Mouse (Mus musculus) CD8-positive naive resting alpha-beta T cell, adult 2 months (primary cell): ENCODE data around the gene Suds3.

Experiments used
- DNase-seq, 2 experiments: peaks; one replicate each; pipeline ENCODE4 v3.0.0; 2022; ENCODE audit warnings: low read depth in 2 of 2, low spot score in 2 of 2

The Suds3 gene

GRCm38 (mm10) chr5:117114581-117115192 is 1.2 kb downstream of the Suds3 start:
- DNase-seq = peak; percentile 15 to 26

GRCm38 (mm10) chr5:117113330-117113729 is 2.6 kb downstream of the Suds3 start:
- DNase-seq = peak; percentile 20 to 35

GRCm38 (mm10) chr5:117111774-117112112 is 4.2 kb downstream of the Suds3 start:
- peak in 1 of 2 experiments; percentile 5 for DNase-seq

GRCm38 (mm10) chr5:117111064-117111773 is 4.7 kb downstream of the Suds3 start:
- DNase-seq = no peak

- peak in 1 of 2 experiments; percentile 10 for DNase-seq
Measured at GRCm38 (mm10) chr5:117109522-117109921, 6.4 kb downstream of the Suds3 start.

GRCm38 (mm10) chr5:117108731-117109130 is 7.2 kb downstream of the Suds3 start:
- DNase-seq = no peak

GRCm38 (mm10) chr5:117108292-117108691 is 7.6 kb downstream of the Suds3 start:
- DNase-seq = no peak

GRCm38 (mm10) chr5:117105761-117106160 is 10.2 kb downstream of the Suds3 start:
- DNase-seq = no peak

- no peak for DNase-seq
Measured at GRCm38 (mm10) chr5:117104329-117104728, 11.6 kb downstream of the Suds3 start.

- DNase-seq = no peak
Measured at GRCm38 (mm10) chr5:117103194-117103929, 12.6 kb downstream of the Suds3 start.

- DNase-seq = no peak
Measured at GRCm38 (mm10) chr5:117099742-117100141, 16.2 kb downstream of the Suds3 start.

GRCm38 (mm10) chr5:117099008-117099407 is 16.9 kb downstream of the Suds3 start:
- no peak for DNase-seq

- peak in 1 of 2 experiments; percentile 14 for DNase-seq
Measured at GRCm38 (mm10) chr5:117096716-117097115, 19.2 kb downstream of the Suds3 start.

- DNase-seq = no peak
Measured at GRCm38 (mm10) chr5:117094431-117094830, 21.5 kb downstream of the Suds3 start.

- no peak for DNase-seq
Measured at GRCm38 (mm10) chr5:117089786-117090185, 26.1 kb downstream of the Suds3 start.

- DNase-seq = no peak
Measured at GRCm38 (mm10) chr5:117089147-117089546, 26.8 kb downstream of the Suds3 start.

- no peak for DNase-seq
Measured at GRCm38 (mm10) chr5:117087718-117088117, 28.2 kb downstream of the Suds3 start.

GRCm38 (mm10) chr5:117069498-117069894 is 46.4 kb downstream of the Suds3 start:
- DNase-seq = peak in 1 of 2 experiments; percentile 3

- DNase-seq = no peak
Measured at GRCm38 (mm10) chr5:117068808-117069497, 47.0 kb downstream of the Suds3 start.

GRCm38 (mm10) chr5:117068181-117068580 is 47.7 kb downstream of the Suds3 start:
- DNase-seq = peak; percentile 32 to 38

GRCm38 (mm10) chr5:117061251-117061650 is 54.7 kb downstream of the Suds3 start:
- no peak for DNase-seq
